Mouse (Mus musculus): ENCODE results near the gene Klhl25. TPM values are rescaled to one million over a fixed set of nuclear protein-coding genes. Genes with fewer than 3 reads are reported as not detected.

Klhl25 gene
- polyA plus RNA-seq (2012; rRNA removed) (7.6 and 7.9 TPM in 2 replicates), polyA plus RNA-seq (2014; fragmentation: Nextera tagmentation; extraction: Ambion mirVana) (8.9 and 9.5 TPM in 2 replicates)

GRCm38 (mm10) chr7:75848115-75848775, at the start of gene Klhl25:
Klhl25 (plus strand) TSS chr7:75848310.
- ATAC-seq (ENCODE audit: insufficient read depth) (peak; percentile 97), DNase-seq (ENCODE audit: low read depth in 3 of 3, low spot score in 3 of 3) (peak; percentile 95 to 96 (median 96))
- Histone ChIP-seq H3K27ac (peak within 1 kb of the TSS; percentile 68), H3K9ac (replicated peaks) (peak within 1 kb of the TSS; percentile 99), H3K4me2 (ENCODE audit: low read depth) (peak within 1 kb of the TSS; percentile 92), H3K4me1 (replicated peaks; ENCODE audit: control insufficient read depth in 2 of 2, insufficient read depth in 2 of 2, low read length in 1 of 2) (peaks cover 15 to 16% of the 10 kb centered on the region in 2 experiments; a peak in 3 of 4 replicates), H3K36me3 (replicated peaks; ENCODE audit: control insufficient read depth, insufficient read depth, low read depth) (no peaks in the 10 kb centered on the region; the same call in 1 of the 2 replicates), H3K27me3 (ENCODE audit: control insufficient read depth, insufficient read depth, low read length) (no peaks in the 10 kb centered on the region), H3K4me3 (ENCODE audit: insufficient read depth in 1 of 2, low read depth in 2 of 2, low read length in 2 of 2) (peak within 1 kb of the TSS; percentile 92 to 97), H3K9me3 (ENCODE audit: control insufficient read depth, low read length) (no peaks in the 10 kb centered on the region)
- under 1% methylated on average over 60 of the region's 60 CpGs for WGBS (ENCODE audit: insufficient replicate concordance)
- TF ChIP-seq EP300 (IDR thresholded peaks at IDR 0.05; ENCODE audit: low read depth) (no peak), CTCF (IDR thresholded peaks at IDR 0.05; ENCODE audit: low read depth) (no peak)

GRCm38 (mm10) chr7:75800530-75800929, 47.6 kb upstream of the Klhl25 start:
- DNase-seq (ENCODE audit: low read depth in 3 of 3, low spot score in 3 of 3) (no peak), ATAC-seq (ENCODE audit: insufficient read depth) (no peak)
- TF ChIP-seq EP300 (IDR thresholded peaks at IDR 0.05; ENCODE audit: low read depth) (no peak), CTCF (IDR thresholded peaks at IDR 0.05; ENCODE audit: low read depth) (no peak)
- H3K4me3 ChIP-seq (ENCODE audit: insufficient read depth in 1 of 2, low read depth in 2 of 2, low read length in 2 of 2) = no peak overlapping the region
- H3K27ac ChIP-seq = no peak overlapping the region
- H3K27me3 ChIP-seq (ENCODE audit: control insufficient read depth, insufficient read depth, low read length) = no peaks in the 10 kb centered on the region
- H3K36me3 ChIP-seq (replicated peaks; ENCODE audit: control insufficient read depth, insufficient read depth, low read depth) = no peaks in the 10 kb centered on the region
- no peaks in the 10 kb centered on the region for H3K9me3 ChIP-seq (ENCODE audit: control insufficient read depth, low read length)
- 58% methylated on average over 4 of the region's 4 CpGs for WGBS (ENCODE audit: insufficient replicate concordance)
- H3K4me2 ChIP-seq (ENCODE audit: low read depth) = no peak overlapping the region
- peaks cover 0 to 11% of the 10 kb centered on the region in 2 experiments; a peak in 2 of 4 replicates for H3K4me1 ChIP-seq (replicated peaks; ENCODE audit: control insufficient read depth in 2 of 2, insufficient read depth in 2 of 2, low read length in 1 of 2)
- H3K9ac ChIP-seq (replicated peaks) = no peak overlapping the region

GRCm38 (mm10) chr7:75801022-75801421, 47.1 kb upstream of the Klhl25 start:
- H3K36me3 ChIP-seq (replicated peaks; ENCODE audit: control insufficient read depth, insufficient read depth, low read depth) = no peaks in the 10 kb centered on the region
- WGBS (ENCODE audit: insufficient replicate concordance) = 83% methylated on average over 3 of the region's 3 CpGs
- no peak for DNase-seq (ENCODE audit: low read depth in 3 of 3, low spot score in 3 of 3)
- no peak for ATAC-seq (ENCODE audit: insufficient read depth)
- no peak overlapping the region for H3K9ac ChIP-seq (replicated peaks)
- H3K27ac ChIP-seq = no peak overlapping the region
- TF ChIP-seq CTCF (IDR thresholded peaks at IDR 0.05; ENCODE audit: low read depth) = no peak
- no peak for TF ChIP-seq EP300 (IDR thresholded peaks at IDR 0.05; ENCODE audit: low read depth)
- H3K9me3 ChIP-seq (ENCODE audit: control insufficient read depth, low read length) = no peaks in the 10 kb centered on the region
- H3K27me3 ChIP-seq (ENCODE audit: control insufficient read depth, insufficient read depth, low read length) = no peaks in the 10 kb centered on the region
- H3K4me3 ChIP-seq (ENCODE audit: insufficient read depth in 1 of 2, low read depth in 2 of 2, low read length in 2 of 2) = no peak overlapping the region
- H3K4me1 ChIP-seq (replicated peaks; ENCODE audit: control insufficient read depth in 2 of 2, insufficient read depth in 2 of 2, low read length in 1 of 2) = peaks cover 0 to 13% of the 10 kb centered on the region in 2 experiments; a peak in 2 of 4 replicates
- H3K4me2 ChIP-seq (ENCODE audit: low read depth) = no peak overlapping the region

- WGBS (ENCODE audit: insufficient replicate concordance) = 77% methylated on average over 5 of the region's 5 CpGs
- Histone ChIP-seq H3K9ac (replicated peaks) (no peak overlapping the region), H3K9me3 (ENCODE audit: control insufficient read depth, low read length) (no peaks in the 10 kb centered on the region), H3K27me3 (ENCODE audit: control insufficient read depth, insufficient read depth, low read length) (no peaks in the 10 kb centered on the region), H3K4me1 (replicated peaks; ENCODE audit: control insufficient read depth in 2 of 2, insufficient read depth in 2 of 2, low read length in 1 of 2) (peaks cover 0 to 14% of the 10 kb centered on the region in 2 experiments; a peak in 2 of 4 replicates), H3K27ac (no peak overlapping the region), H3K4me2 (ENCODE audit: low read depth) (no peak overlapping the region), H3K36me3 (replicated peaks; ENCODE audit: control insufficient read depth, insufficient read depth, low read depth) (no peaks in the 10 kb centered on the region), H3K4me3 (ENCODE audit: insufficient read depth in 1 of 2, low read depth in 2 of 2, low read length in 2 of 2) (no peak overlapping the region)
- no peak for TF ChIP-seq CTCF (IDR thresholded peaks at IDR 0.05; ENCODE audit: low read depth)
- TF ChIP-seq EP300 (IDR thresholded peaks at IDR 0.05; ENCODE audit: low read depth) = no peak
- DNase-seq (ENCODE audit: low read depth in 3 of 3, low spot score in 3 of 3) (no peak), ATAC-seq (ENCODE audit: insufficient read depth) (no peak)
Observed at GRCm38 (mm10) chr7:75801621-75802358, 46.3 kb upstream of the Klhl25 start.

- no peaks in the 10 kb centered on the region for H3K27me3 ChIP-seq (ENCODE audit: control insufficient read depth, insufficient read depth, low read length)
- H3K4me1 ChIP-seq (replicated peaks; ENCODE audit: control insufficient read depth in 2 of 2, insufficient read depth in 2 of 2, low read length in 1 of 2) = peaks cover 0 to 14% of the 10 kb centered on the region in 2 experiments; a peak in 2 of 4 replicates
- ATAC-seq (ENCODE audit: insufficient read depth) (no peak), DNase-seq (ENCODE audit: low read depth in 3 of 3, low spot score in 3 of 3) (no peak)
- H3K27ac ChIP-seq = no peak overlapping the region
- no peak overlapping the region for H3K4me3 ChIP-seq (ENCODE audit: insufficient read depth in 1 of 2, low read depth in 2 of 2, low read length in 2 of 2)
- TF ChIP-seq CTCF (IDR thresholded peaks at IDR 0.05; ENCODE audit: low read depth) = no peak
- no peaks in the 10 kb centered on the region for H3K9me3 ChIP-seq (ENCODE audit: control insufficient read depth, low read length)
- 62% methylated on average over 3 of the region's 3 CpGs for WGBS (ENCODE audit: insufficient replicate concordance)
- H3K4me2 ChIP-seq (ENCODE audit: low read depth) = no peak overlapping the region
- no peaks in the 10 kb centered on the region for H3K36me3 ChIP-seq (replicated peaks; ENCODE audit: control insufficient read depth, insufficient read depth, low read depth)
- no peak overlapping the region for H3K9ac ChIP-seq (replicated peaks)
Observed at GRCm38 (mm10) chr7:75802887-75803286, 45.2 kb upstream of the Klhl25 start.
